Mouse (Mus musculus): Measurements from ENCODE around the gene Pax8.

DNA sequence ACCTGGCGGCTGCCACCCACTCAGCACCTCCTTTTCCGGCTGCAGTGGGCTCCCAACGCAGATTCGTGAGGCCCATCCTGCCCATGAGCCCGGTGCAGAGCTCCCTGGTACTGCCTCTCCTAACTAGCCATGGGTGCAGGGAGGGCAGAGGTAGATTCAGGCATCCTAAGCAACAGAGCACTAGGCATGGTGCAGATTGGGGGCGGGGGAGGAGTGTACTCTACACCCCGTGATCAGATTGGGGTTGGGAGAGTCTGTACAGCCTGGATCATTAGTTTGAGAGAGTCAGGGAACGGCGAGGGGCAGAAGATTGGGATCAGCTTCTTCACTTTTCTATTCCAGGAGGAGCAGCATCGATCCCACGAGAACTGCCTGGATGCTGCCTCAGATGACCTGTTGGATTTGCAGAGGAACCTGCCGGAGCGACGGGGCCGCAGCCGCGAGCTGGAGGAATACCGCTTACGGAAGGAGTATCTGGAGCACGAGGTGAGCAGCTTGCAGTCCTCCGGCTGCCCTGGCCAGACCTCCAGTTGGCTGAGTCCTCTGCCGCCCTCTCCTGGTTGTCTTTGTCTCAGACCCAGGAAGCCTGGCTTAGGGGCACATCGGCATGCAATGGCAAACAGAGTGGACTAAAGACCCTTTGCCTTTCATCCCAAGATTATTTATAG, 69.9 kb downstream of the Pax8 start:
- peak; percentile 80 for TF ChIP-seq CTCF (IDR thresholded peaks at IDR 0.05; ENCODE audit: low read depth, low read length)
- no peak for TF ChIP-seq POLR2A (IDR thresholded peaks at IDR 0.05; ENCODE audit: insufficient read depth, low read length)
- 0 out of 2 replicates have a peak, but pooled peaks have one; percentile 27 for TF ChIP-seq EP300 (IDR thresholded peaks at IDR 0.05; ENCODE audit: insufficient read depth, low read depth, low read length)

Data from ES-Bruce4 (cell line).